Mouse (Mus musculus) liver, embryonic 14.5 days (tissue): Measurements from ENCODE around the gene Robo1. TPM values are rescaled to one million over a fixed set of nuclear protein-coding genes. Genes with fewer than 3 reads are reported as not detected.

Source experiments
- ATAC-seq: fragments of 200-750 bp; cut with Nextera tagmentation; 2 replicates; pipeline ENCODE4 v1.8.0; 2017; ENCODE audit warnings: moderate number of reproducible peaks, mild to moderate bottlenecking, moderate library complexity; ENCODE audit not compliant: insufficient read depth
- DNase-seq, 3 experiments: peaks; one replicate each; pipeline ENCODE4 v3.0.0-alpha.2; 2012 to 2013; ENCODE audit warnings: low read depth in 3 of 3, low spot score in 3 of 3
- H3K27ac ChIP-seq: fragments of 300-500 bp; sonication (generic); 2 replicates; pipeline ENCODE4 v1.5.1; 2014; ENCODE audit warnings: moderate library complexity, mild to moderate bottlenecking, control low read depth, inconsistent platforms
- H3K27me3 ChIP-seq: fragments of 300-500 bp; sonication (generic); 2 replicates; pipeline ENCODE4 v1.6.1; 2014; ENCODE audit warnings: mild to moderate bottlenecking, low read length, moderate library complexity; ENCODE audit not compliant: control insufficient read depth, insufficient read depth
- H3K36me3 ChIP-seq: fragments of 300-500 bp; sonication (generic); replicated peaks from 2 replicates; pipeline ENCODE4 v1.6.1; 2014; ENCODE audit warnings: low read depth; ENCODE audit not compliant: control insufficient read depth, insufficient read depth
- H3K4me1 ChIP-seq, 2 experiments: fragments of 200-500 bp in 1 of 2; fragments of 300-500 bp in 1 of 2; sonication (generic) in 1 of 2; replicated peaks; 2 replicates each; pipeline ENCODE4 v1.6.1; 2012 to 2014; ENCODE audit warnings: antibody characterized with exemption in 1 of 2, inconsistent platforms in 1 of 2, low read length in 1 of 2; ENCODE audit not compliant: control insufficient read depth in 2 of 2, insufficient read depth in 2 of 2
- H3K4me2 ChIP-seq: fragments of 300-500 bp; sonication (generic); 2 replicates; pipeline ENCODE4 v1.6.1; 2014; ENCODE audit warnings: low read depth, mild to moderate bottlenecking, control low read depth, moderate library complexity
- H3K4me3 ChIP-seq, 2 experiments: fragments of 200-500 bp in 1 of 2; fragments of 300-500 bp in 1 of 2; sonication (generic) in 1 of 2; 2 replicates each; pipeline ENCODE4 v1.5.1; 2012 to 2014; ENCODE audit warnings: low read depth in 2 of 2, low read length in 2 of 2, mild to moderate bottlenecking in 2 of 2, control low read depth in 1 of 2, inconsistent platforms in 1 of 2, moderate library complexity in 1 of 2; ENCODE audit not compliant: insufficient read depth in 1 of 2
- H3K9ac ChIP-seq: fragments of 300-500 bp; sonication (generic); replicated peaks from 2 replicates; pipeline ENCODE4 v1.6.1; 2014; ENCODE audit warnings: mild to moderate bottlenecking, control low read depth, moderate library complexity
- H3K9me3 ChIP-seq: fragments of 300-500 bp; sonication (generic); 2 replicates; pipeline ENCODE4 v1.6.1; 2016; ENCODE audit warnings: low read length, mixed read lengths; ENCODE audit not compliant: control insufficient read depth
- CTCF ChIP-seq: IDR thresholded peaks from 2 replicates; pipeline ENCODE4 v1.5.1; 2016; ENCODE audit warnings: antibody characterized with exemption, low read depth, control low read depth
- EP300 ChIP-seq: IDR thresholded peaks from 2 replicates; pipeline ENCODE4 v1.6.1; 2016; ENCODE audit warnings: antibody characterized with exemption, low read depth
- WGBS: fragments of 180-500 bp; shearing (Covaris S2); extraction: QIAGEN DNeasy Blood & Tissue Kit; methylation state at CpG from one replicate; pipeline ENCODE4 v1.1.7; 2014; ENCODE audit not compliant: insufficient replicate concordance; 5-methylcytosine and 5-hydroxymethylcytosine counted together
- polyA plus RNA-seq, 2 experiments: library from polyadenylated mRNA; depleted of rRNA in 1 of 2; stranded (reverse) in 1 of 2; unstranded in 1 of 2; fragments of >200 nt; fragmentation: Nextera tagmentation in 1 of 2; extraction: Ambion mirVana in 1 of 2; gene quantifications; 2 replicates each; pipeline versions ENCODE4 v1.2.1 to v1.2.3; 2012 to 2014

Gene Robo1
- polyA plus RNA-seq, 2 experiments = 3.1 to 3.4 TPM

DNA sequence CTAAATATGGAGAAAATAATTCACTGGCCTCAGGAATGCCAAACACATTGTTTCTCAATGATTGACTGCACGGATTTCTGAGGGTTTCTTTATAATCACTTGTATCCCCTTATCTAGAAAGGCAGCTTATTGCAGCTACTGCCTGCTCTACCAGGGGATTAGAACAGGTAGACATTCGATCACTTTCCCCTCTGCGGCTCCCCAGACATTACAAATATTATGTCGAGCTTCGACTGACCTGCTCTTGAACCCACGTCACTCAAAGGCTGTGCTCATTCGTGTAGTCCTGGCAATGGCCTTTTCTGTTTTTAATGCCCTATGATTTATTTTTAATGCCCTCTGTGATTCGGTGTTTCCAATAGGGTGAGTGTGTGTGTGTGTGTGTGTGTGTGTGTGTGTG, 521.4 kb downstream of the Robo1 start:
- DNase-seq = no peak
- WGBS = 61% methylated on average over 8 of the region's 8 CpGs
- H3K9ac ChIP-seq = no peak overlapping the region
- no peaks in the 10 kb centered on the region for H3K9me3 ChIP-seq
- no peak overlapping the region for H3K4me3 ChIP-seq
- peaks cover 0 to 4% of the 10 kb centered on the region in 2 experiments; a peak in 1 of 4 replicates for H3K4me1 ChIP-seq
- no peak for ATAC-seq
- no peaks in the 10 kb centered on the region for H3K27me3 ChIP-seq
- H3K36me3 ChIP-seq = no peaks in the 10 kb centered on the region
- H3K27ac ChIP-seq = no peak overlapping the region
- TF ChIP-seq CTCF = no peak
- TF ChIP-seq EP300 = no peak
- H3K4me2 ChIP-seq = no peak overlapping the region

DNA sequence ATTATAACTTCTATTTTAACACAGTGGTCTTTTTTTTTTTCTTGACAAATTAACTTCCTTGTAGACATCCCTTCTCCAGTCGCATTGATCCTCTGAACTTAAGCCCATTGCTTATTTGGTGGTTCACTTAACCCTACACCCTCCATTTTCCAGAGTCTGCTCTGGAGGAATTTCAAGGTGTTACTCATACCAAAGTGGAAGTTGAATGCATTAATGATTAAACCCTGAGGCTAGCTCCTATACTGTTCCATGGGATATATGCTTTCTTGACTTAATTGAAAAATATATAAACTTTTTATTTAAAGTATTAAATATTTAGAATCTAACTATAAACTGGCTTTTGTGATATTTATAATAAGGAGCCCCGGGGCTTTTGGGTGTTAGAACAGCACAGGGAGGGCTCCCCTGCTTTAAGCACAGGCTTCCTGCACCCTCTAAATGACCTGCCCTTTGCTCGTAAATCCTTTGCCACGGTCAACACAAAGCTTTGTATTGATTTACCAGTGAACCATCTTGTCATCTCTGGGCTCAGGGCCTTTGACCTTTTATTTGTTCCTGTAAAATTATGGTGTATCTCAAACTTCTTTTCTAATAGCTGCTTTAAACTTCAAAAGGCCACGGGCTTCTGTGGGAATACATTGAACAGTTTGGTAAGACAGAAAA, 522.4 kb downstream of the Robo1 start:
- Histone ChIP-seq H3K4me1 (peaks cover 0 to 4% of the 10 kb centered on the region in 2 experiments; a peak in 1 of 4 replicates), H3K9me3 (no peaks in the 10 kb centered on the region), H3K27me3 (no peaks in the 10 kb centered on the region), H3K36me3 (no peaks in the 10 kb centered on the region), H3K27ac (no peak overlapping the region), H3K4me3 (no peak overlapping the region), H3K9ac (no peak overlapping the region), H3K4me2 (no peak overlapping the region; the same call in 1 of the 2 replicates)
- peak; percentile 72 for ATAC-seq
- DNase-seq = peak in 2 of 3 experiments; percentile 7 to 9
- TF ChIP-seq CTCF (no peak), EP300 (no peak)
- WGBS = 47% methylated on average over 5 of the region's 5 CpGs

GRCm38 (mm10) chr16:72834266-72834665, 526.2 kb downstream of the Robo1 start:
- no peak for TF ChIP-seq CTCF
- no peak for TF ChIP-seq EP300
- 71% methylated on average over 2 of the region's 2 CpGs for WGBS
- H3K4me1 ChIP-seq = peaks cover 0 to 2% of the 10 kb centered on the region in 2 experiments; a peak in 1 of 4 replicates
- no peak overlapping the region for H3K27ac ChIP-seq
- no peak overlapping the region for H3K4me2 ChIP-seq
- no peaks in the 10 kb centered on the region for H3K36me3 ChIP-seq
- H3K9ac ChIP-seq = no peak overlapping the region
- H3K4me3 ChIP-seq = no peak overlapping the region
- ATAC-seq = no peak
- H3K27me3 ChIP-seq = no peaks in the 10 kb centered on the region
- H3K9me3 ChIP-seq = no peaks in the 10 kb centered on the region
- DNase-seq = no peak

- no peak overlapping the region for H3K4me3 ChIP-seq
- H3K4me1 ChIP-seq = peaks cover 0 to 3% of the 10 kb centered on the region in 2 experiments; a peak in 1 of 4 replicates
- DNase-seq (no peak), ATAC-seq (no peak)
- H3K27me3 ChIP-seq = no peaks in the 10 kb centered on the region
- no peak overlapping the region for H3K4me2 ChIP-seq
- H3K9ac ChIP-seq = no peak overlapping the region
- no peaks in the 10 kb centered on the region for H3K36me3 ChIP-seq
- WGBS = 63% methylated on average over 1 of the region's 1 CpGs
- H3K9me3 ChIP-seq = no peaks in the 10 kb centered on the region
- no peak for TF ChIP-seq EP300
- TF ChIP-seq CTCF = no peak
- H3K27ac ChIP-seq = no peak overlapping the region
Measured at GRCm38 (mm10) chr16:72839031-72839430, 530.9 kb downstream of the Robo1 start.

GRCm38 (mm10) chr16:72841066-72841465, 533.0 kb downstream of the Robo1 start:
- 73% methylated on average over 9 of the region's 9 CpGs for WGBS
- Histone ChIP-seq H3K27ac (no peak overlapping the region), H3K4me1 (peaks cover 0 to 6% of the 10 kb centered on the region in 2 experiments; a peak in 1 of 4 replicates), H3K4me2 (no peak overlapping the region), H3K36me3 (no peaks in the 10 kb centered on the region), H3K9ac (no peak overlapping the region), H3K27me3 (no peaks in the 10 kb centered on the region), H3K4me3 (no peak overlapping the region), H3K9me3 (no peaks in the 10 kb centered on the region)
- DNase-seq (no peak), ATAC-seq (no peak)
- TF ChIP-seq EP300 (no peak), CTCF (no peak)
